Mouse (Mus musculus): Measurements from ENCODE around the gene Tango6.

GRCm38 (mm10) chr8:106812560-106812959 lies 129.7 kb downstream of the Tango6 start:
- TF ChIP-seq POLR2A (IDR thresholded peaks at IDR 0.05; ENCODE audit: insufficient read depth, low read length), result no peak
- TF ChIP-seq CTCF (IDR thresholded peaks at IDR 0.05; ENCODE audit: low read depth, low read length), result no peak
- no peak for TF ChIP-seq EP300 (IDR thresholded peaks at IDR 0.05; ENCODE audit: insufficient read depth, low read depth, low read length)
